Mouse (Mus musculus) hindbrain, postnatal 0 days (tissue): ENCODE data around the gene Gm4969. TPM values are rescaled to one million over a fixed set of nuclear protein-coding genes. Genes with fewer than 3 reads are reported as not detected.
"Not testable (repeated sequence)": the region's sequence is repeated elsewhere in the genome, so short reads cannot be mapped to it uniquely, and the experiment has no call there.

ENCODE experiments used
- ATAC-seq: fragments of 200-750 bp; cut with Nextera tagmentation; 2 replicates; pipeline ENCODE4 v1.8.0; 2017; ENCODE audit warnings: mild to moderate bottlenecking, moderate TSS enrichment, moderate library complexity
- DNase-seq: peaks from one replicate; pipeline ENCODE4 v3.0.0-alpha.2; 2015; ENCODE audit warnings: low spot score
- H3K27ac ChIP-seq: fragments of 300-500 bp; sonication (generic); 2 replicates; pipeline ENCODE4 v1.5.1; 2014; ENCODE audit warnings: mild to moderate bottlenecking
- H3K27me3 ChIP-seq: fragments of 300-500 bp; sonication (generic); 2 replicates; pipeline ENCODE4 v1.6.1; 2014; ENCODE audit warnings: low read length, mixed read lengths; ENCODE audit not compliant: insufficient read depth
- H3K36me3 ChIP-seq: fragments of 300-500 bp; sonication (generic); 2 replicates; pipeline ENCODE4 v1.6.1; 2014; ENCODE audit warnings: low read length, mixed read lengths; ENCODE audit not compliant: insufficient read depth
- H3K4me1 ChIP-seq: fragments of 300-500 bp; sonication (generic); 2 replicates; pipeline ENCODE4 v1.6.1; 2014; ENCODE audit warnings: antibody characterized with exemption, low read length, mixed read lengths; ENCODE audit not compliant: insufficient read depth
- H3K4me2 ChIP-seq: fragments of 300-500 bp; sonication (generic); 2 replicates; pipeline ENCODE4 v1.6.1; 2014; ENCODE audit warnings: low read depth, mild to moderate bottlenecking, low read length, moderate library complexity, mixed read lengths
- H3K4me3 ChIP-seq: fragments of 300-500 bp; sonication (generic); 2 replicates; pipeline ENCODE4 v1.5.1; 2014; ENCODE audit warnings: low read length
- H3K9ac ChIP-seq: fragments of 300-500 bp; sonication (generic); replicated peaks from 2 replicates; pipeline ENCODE4 v1.6.1; 2014; ENCODE audit warnings: mild to moderate bottlenecking, low read length, moderate library complexity, mixed read lengths
- H3K9me3 ChIP-seq: fragments of 300-500 bp; sonication (generic); 2 replicates; pipeline ENCODE4 v1.6.1; 2016; ENCODE audit warnings: low read length, mixed read lengths
- CTCF ChIP-seq: IDR thresholded peaks from 2 replicates; pipeline ENCODE4 v1.5.1; 2016; ENCODE audit warnings: antibody characterized with exemption, control low read depth, low read depth
- WGBS: fragments of 180-500 bp; shearing (Covaris S2); extraction: QIAGEN DNeasy Blood & Tissue Kit; methylation state at CpG from one replicate; pipeline ENCODE4 v1.1.7; 2014; 5-methylcytosine and 5-hydroxymethylcytosine counted together
- polyA plus RNA-seq: library from polyadenylated mRNA; unstranded; fragments of >200 nt; fragmentation: Nextera tagmentation; extraction: Ambion mirVana; gene quantifications from 2 replicates; pipeline ENCODE4 v1.2.1, GENCODE M21; 2015
- total RNA-seq: library from RNA; depleted of rRNA; stranded (reverse); fragments of >200 nt; gene quantifications from 2 replicates; pipeline ENCODE4 v1.2.3, GENCODE M21; 2014

Gm4969 gene
- total and polyA plus RNA-seq, 2 experiments from 2014 or later = 6.3 to 7.9 TPM

DNA sequence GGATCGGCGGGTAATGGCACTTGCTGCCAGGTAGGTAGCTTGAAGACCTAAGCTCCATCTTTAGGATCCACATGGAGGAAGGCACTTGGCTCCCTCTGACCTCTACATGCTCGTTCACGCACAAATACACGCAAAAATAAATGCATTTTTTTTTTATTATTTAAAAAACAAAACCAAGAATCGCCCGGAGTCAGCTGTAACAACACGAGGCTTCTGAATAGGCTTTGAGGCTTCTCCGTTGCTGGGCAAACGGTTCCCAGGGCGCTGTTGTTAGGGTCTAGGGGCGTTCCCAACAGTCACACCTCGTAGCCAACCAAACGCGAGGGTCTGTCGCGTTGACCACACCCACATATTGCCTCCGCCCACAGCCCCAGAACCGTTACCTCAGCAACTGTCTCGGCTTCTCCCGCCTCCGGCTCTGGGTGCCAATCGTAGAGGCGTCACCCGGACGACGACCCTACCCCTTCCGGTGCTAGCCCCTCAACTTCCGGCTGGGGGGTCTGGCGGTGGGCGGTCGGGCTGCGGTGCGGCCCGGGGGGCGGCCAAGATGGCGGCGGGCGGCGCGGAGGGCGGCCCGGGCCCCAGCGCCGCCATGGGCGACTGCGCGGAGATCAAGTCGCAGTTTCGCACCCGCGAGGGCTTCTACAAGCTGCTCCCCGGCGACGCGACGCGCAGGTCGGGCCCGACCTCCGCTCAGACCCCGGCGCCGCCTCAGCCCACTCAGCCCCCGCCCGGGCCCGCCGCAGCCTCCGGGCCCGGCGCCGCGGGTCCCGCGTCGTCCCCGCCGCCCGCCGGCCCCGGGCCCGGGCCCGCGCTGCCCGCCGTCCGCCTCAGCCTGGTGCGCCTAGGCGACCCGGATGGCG lies 42.2 kb downstream of the Gm4969 start, which contains the start of gene Dmwd:
Gene Dmwd (plus strand): TSS at position 505 of the 863 bp plus-strand sequence.
- peak; percentile 99 for ATAC-seq
- Histone ChIP-seq H3K4me2 (peak within 1 kb of the TSS; percentile 86), H3K27ac (peak within 1 kb of the TSS; percentile 91), H3K4me3 (peak within 1 kb of the TSS; percentile 100), H3K36me3 (peaks cover 26% of the 10 kb centered on the region), H3K9me3 (no peaks in the 10 kb centered on the region), H3K4me1 (peaks cover 11% of the 10 kb centered on the region), H3K27me3 (no peaks in the 10 kb centered on the region), H3K9ac (peak within 1 kb of the TSS; percentile 99)
- peak; percentile 99 for DNase-seq
- WGBS = under 1% methylated on average over 71 of the region's 91 CpGs
- no peak for TF ChIP-seq CTCF

DNA sequence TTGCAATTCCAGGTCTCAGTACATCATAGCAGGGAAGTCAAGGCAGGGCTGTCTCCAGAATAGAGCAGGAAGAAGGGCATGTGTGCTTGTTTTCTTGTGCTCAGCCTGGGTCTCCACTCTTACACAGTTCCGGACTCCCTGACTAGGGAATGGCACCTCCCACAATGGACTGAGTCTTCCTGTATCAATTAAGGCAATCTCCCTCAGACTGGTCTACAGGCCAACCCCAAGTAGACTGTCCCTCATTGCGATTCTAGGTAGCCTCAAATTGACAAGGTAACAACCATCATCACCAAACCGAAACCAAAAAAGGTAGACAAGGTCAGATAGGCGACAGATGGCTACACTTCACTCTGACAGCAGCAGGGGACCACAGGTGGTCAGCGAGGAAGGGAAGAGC lies 42.9 kb downstream of the Gm4969 start:
- 52% methylated on average over 5 of the region's 5 CpGs for WGBS
- Histone ChIP-seq H3K36me3 (peaks cover 19% of the 10 kb centered on the region), H3K27ac (peak overlapping the region; percentile 66; the same call in 1 of the 2 replicates), H3K9me3 (no peaks in the 10 kb centered on the region), H3K27me3 (no peaks in the 10 kb centered on the region), H3K4me3 (peak overlapping the region; percentile 100), H3K9ac (peak overlapping the region; percentile 37; the same call in 1 of the 2 replicates), H3K4me1 (peaks cover 11% of the 10 kb centered on the region), H3K4me2 (peak overlapping the region; percentile 86)
- DNase-seq (no peak), ATAC-seq (no peak)
- 0 out of 2 replicates have a peak, but pooled peaks have one; percentile 3 for TF ChIP-seq CTCF

DNA sequence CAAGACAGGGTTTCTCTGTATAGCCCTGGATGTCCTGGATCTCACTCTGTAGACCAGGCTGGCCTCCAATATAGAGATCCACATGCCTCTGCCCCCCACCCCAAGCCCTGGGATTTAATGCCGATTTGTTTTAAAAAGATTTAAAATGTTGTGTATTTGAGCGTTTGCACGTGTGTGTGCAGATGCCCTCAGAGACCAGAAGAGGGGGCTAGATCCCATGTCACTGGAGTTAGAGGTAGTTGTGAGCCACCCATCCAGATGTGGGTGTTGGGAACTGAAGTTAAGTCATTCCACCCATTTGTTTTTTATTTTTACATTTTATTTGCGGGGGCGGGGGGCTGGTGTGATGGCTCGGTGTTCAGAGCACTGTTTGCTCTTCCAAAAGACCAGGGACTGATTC lies 43.7 kb downstream of the Gm4969 start:
- Histone ChIP-seq H3K9ac (no peak overlapping the region), H3K4me3 (no peak overlapping the region), H3K9me3 (no peaks in the 10 kb centered on the region), H3K4me2 (no peak overlapping the region), H3K27me3 (no peaks in the 10 kb centered on the region), H3K4me1 (peaks cover 11% of the 10 kb centered on the region), H3K36me3 (peaks cover 11% of the 10 kb centered on the region; the same call in 1 of the 2 replicates), H3K27ac (no peak overlapping the region)
- no peak; the same call in 1 of the 2 replicates for TF ChIP-seq CTCF
- DNase-seq (no peak), ATAC-seq (no peak)
- 94% methylated on average over 6 of the region's 6 CpGs for WGBS

DNA sequence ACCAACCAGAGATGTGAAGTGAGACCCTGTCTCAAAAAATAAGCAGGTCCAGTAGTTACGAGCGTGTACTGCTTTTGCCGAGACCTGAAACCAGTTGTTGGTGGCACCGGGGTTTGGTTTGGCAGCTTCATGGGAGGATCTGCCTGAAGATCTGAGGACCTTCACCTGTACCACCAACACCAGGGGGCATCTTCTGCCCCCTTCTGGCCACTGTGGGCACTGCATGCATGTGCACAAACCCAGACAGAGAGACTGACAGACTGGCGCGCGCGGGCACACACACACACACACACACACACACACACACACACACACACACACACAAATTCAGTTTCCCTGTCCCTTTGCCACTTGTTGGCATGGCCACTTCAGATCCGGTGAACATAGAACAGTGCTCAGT lies 44.7 kb downstream of the Gm4969 start:
- no peak overlapping the region for H3K4me3 ChIP-seq

DNA sequence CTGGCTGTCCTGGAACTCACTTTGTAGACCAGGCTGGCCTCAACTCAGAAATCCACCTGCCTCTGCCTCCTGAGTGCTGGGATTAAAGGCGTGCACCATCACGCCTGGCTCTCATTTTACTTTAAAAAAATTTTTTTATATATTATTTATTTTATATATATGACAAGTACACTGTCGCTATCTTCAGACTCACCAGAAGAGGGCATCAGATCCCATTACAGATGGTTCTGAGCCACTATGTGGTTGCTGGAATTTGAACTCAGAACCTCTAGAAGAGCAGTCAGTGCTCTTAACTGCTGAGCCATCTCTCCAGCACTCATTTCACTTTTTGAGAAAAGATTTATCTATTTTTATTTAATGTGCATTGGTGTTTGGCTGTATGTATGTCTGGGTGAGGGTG lies 47.1 kb downstream of the Gm4969 start:
- not testable (repeated sequence) for H3K4me2 ChIP-seq, ATAC-seq

More for the DNA sequence above, 44.7 kb downstream of the Gm4969 start:
- WGBS = 81% methylated on average over 9 of the region's 9 CpGs
- peaks cover 6% of the 10 kb centered on the region; the same call in 1 of the 2 replicates for H3K36me3 ChIP-seq
- no peaks in the 10 kb centered on the region for H3K27me3 ChIP-seq
- H3K4me1 ChIP-seq = peaks cover 11% of the 10 kb centered on the region
- peak; percentile 68 for TF ChIP-seq CTCF
- no peak overlapping the region for H3K27ac ChIP-seq
- ATAC-seq = no peak
- no peak overlapping the region for H3K9ac ChIP-seq
- H3K9me3 ChIP-seq = no peaks in the 10 kb centered on the region
- H3K4me2 ChIP-seq = no peak overlapping the region
- no peak for DNase-seq

DNA sequence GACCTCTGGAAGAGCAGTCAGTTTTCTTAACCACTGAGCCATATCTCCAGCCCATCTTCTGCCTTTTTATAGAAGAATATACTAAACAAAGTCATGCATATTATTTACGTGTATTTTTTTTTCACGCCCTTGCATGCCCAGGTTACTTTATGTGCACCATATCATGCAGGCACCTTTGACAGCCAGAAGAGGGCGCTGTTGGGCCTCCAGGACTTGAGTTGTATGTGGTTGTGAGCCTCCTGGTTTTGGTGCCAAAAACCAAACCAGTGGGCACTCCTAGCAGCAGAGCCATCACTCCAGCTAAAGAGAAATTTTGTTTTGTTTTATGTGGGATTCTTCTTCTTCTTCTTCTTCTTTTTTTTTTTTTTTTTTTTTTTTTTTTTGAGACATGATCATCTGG lies 48.7 kb downstream of the Gm4969 start:
- H3K9ac ChIP-seq = no peak overlapping the region
- ATAC-seq (no peak), DNase-seq (peak; percentile 44)
- WGBS = 52% methylated on average over 3 of the region's 3 CpGs
- H3K4me3 ChIP-seq = no peak overlapping the region
- H3K36me3 ChIP-seq = no peaks in the 10 kb centered on the region
- H3K9me3 ChIP-seq = no peaks in the 10 kb centered on the region
- no peaks in the 10 kb centered on the region for H3K4me1 ChIP-seq
- no peak overlapping the region for H3K27ac ChIP-seq
- peaks cover 13% of the 10 kb centered on the region for H3K27me3 ChIP-seq
- peak; percentile 62 for TF ChIP-seq CTCF
- no peak overlapping the region for H3K4me2 ChIP-seq

More for the DNA sequence above, 47.1 kb downstream of the Gm4969 start:
- H3K4me3 ChIP-seq, H3K36me3 ChIP-seq, H3K9ac ChIP-seq, H3K27me3 ChIP-seq, H3K27ac ChIP-seq, H3K9me3 ChIP-seq, DNase-seq, H3K4me1 ChIP-seq: not testable (repeated sequence)
- WGBS = 55% methylated on average over 3 of the region's 3 CpGs
- TF ChIP-seq CTCF = peak; percentile 29
